Mouse (Mus musculus) E14TG2a.4 (cell line): Measurements from ENCODE around the gene Gpsm1.

ENCODE experiments used
- CTCF ChIP-seq: conservative IDR thresholded peaks from 2 replicates; pipeline ENCODE4 v1.5.1; 2014; ENCODE audit warnings: low read length
- POU5F1 ChIP-seq: IDR thresholded peaks from 2 replicates; pipeline ENCODE4 v1.6.1; 2014; ENCODE audit warnings: low read length, borderline replicate concordance

- peak; percentile 55 for TF ChIP-seq CTCF
- no peak for TF ChIP-seq POU5F1
Measured at GRCm38 (mm10) chr2:26273611-26274010, 41.7 kb upstream of the Gpsm1 start.
